Mouse (Mus musculus): ENCODE measurements at regions not wholly inside any gene's neighbourhood (a gene's known extent, or its start where the extent isn't known, plus 50 kb on each side); places are given as distances from the start of the nearest gene placed in this dataset.

DNA sequence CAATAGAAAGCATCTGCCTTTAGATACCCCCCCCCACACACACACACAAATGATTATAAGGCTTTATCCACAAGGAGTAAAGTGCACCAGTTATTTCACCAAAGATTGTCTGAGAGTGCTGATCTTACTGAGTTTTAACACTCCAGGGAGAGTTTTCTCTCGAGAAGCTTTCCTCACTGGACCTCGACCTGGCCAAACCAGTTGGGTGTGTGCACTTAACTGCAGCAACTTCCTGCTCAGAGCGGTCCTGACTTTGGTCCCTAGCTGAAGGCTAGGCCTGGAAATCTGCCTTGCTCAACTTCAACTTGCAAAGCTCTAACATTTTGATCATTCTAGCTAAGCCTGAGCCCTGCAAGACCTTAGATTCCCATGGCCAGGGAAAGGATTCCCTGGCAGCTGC, 549.3 kb downstream of the Ankrd7 start:
- Histone ChIP-seq H3K27ac (ENCODE audit: insufficient read depth, low read depth, low read length, poor library complexity, severe bottlenecking) (no peak overlapping the region), H3K36me3 (ENCODE audit: control insufficient read depth, insufficient read depth, low read length, poor library complexity, severe bottlenecking) (no peaks in the 10 kb centered on the region), H3K4me3 (ENCODE audit: insufficient read depth in 1 of 2, low read depth in 1 of 2, low read length in 2 of 2, poor library complexity in 1 of 2, severe bottlenecking in 1 of 2) (no peak overlapping the region), H3K9ac (ENCODE audit: insufficient read depth, low read depth, low read length, poor library complexity, severe bottlenecking) (no peak overlapping the region), H3K9me3 (ENCODE audit: control insufficient read depth, insufficient read depth, low read depth, low read length) (no peaks in the 10 kb centered on the region), H3K4me1 (ENCODE audit: control insufficient read depth in 2 of 2, insufficient read depth in 2 of 2, low read length in 2 of 2, poor library complexity in 1 of 2) (no peaks in the 10 kb centered on the region)
- no peak for DNase-seq (ENCODE audit: low read depth, low spot score)
- in situ Hi-C loops (cut with MboI; ENCODE audit: low sequenced_read_pairs in 2 of 2, unreplicated experiment in 2 of 2), result no loop called here
- no peak for TF ChIP-seq HCFC1 (IDR thresholded peaks at IDR 0.05; ENCODE audit: borderline replicate concordance, insufficient read depth, low read length)
- no peak for TF ChIP-seq ZNF384 (IDR thresholded peaks at IDR 0.05; ENCODE audit: low read depth, low read length)
- TF ChIP-seq CHD2 (IDR thresholded peaks at IDR 0.05; ENCODE audit: low read depth, low read length), result no peak
- no peak for TF ChIP-seq ZC3H11A (IDR thresholded peaks at IDR 0.05; ENCODE audit: borderline replicate concordance, low read depth, low read length)

DNA sequence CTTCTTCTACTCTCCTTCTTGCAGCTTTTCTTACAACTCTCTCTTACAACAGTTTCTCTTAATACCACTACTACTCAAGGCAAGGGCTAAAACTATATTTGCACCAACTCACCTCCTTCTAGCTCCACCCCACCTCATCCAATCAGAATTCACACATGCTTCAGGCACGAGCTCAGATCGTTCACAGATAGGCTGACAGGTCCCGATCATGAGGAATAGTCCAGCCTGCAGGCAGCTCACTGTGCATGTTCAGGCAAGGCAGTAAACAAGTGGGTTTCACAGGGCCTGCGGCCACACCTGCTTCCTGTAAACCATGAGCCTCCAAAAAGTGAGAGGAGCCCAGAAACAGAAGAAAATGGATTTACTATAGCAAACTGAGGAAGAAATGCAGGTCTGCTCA, 590.9 kb downstream of the Ankrd7 start:
- TF ChIP-seq MAFK (IDR thresholded peaks at IDR 0.05; ENCODE audit: insufficient read depth, low read depth, low read length) (no peak), ZNF384 (IDR thresholded peaks at IDR 0.05; ENCODE audit: low read depth, low read length) (no peak), CHD2 (IDR thresholded peaks at IDR 0.05; ENCODE audit: low read depth, low read length) (no peak), HCFC1 (IDR thresholded peaks at IDR 0.05; ENCODE audit: borderline replicate concordance, insufficient read depth, low read length) (no peak), ZC3H11A (IDR thresholded peaks at IDR 0.05; ENCODE audit: borderline replicate concordance, low read depth, low read length) (no peak)
- DNase-seq (ENCODE audit: low read depth, low spot score), result peak; percentile 6
- in situ Hi-C loops (cut with MboI; ENCODE audit: low sequenced_read_pairs in 2 of 2, unreplicated experiment in 2 of 2), result no loop called here

More for the DNA sequence above, 590.9 kb downstream of the Ankrd7 start:
- Histone ChIP-seq H3K9ac (ENCODE audit: insufficient read depth, low read depth, low read length, poor library complexity, severe bottlenecking) (no peak overlapping the region), H3K4me1 (ENCODE audit: control insufficient read depth in 2 of 2, insufficient read depth in 2 of 2, low read length in 2 of 2, poor library complexity in 1 of 2) (0 out of 4 replicates have a peak, but pooled peaks cover 0 to 2% of the 10 kb centered on the region in 2 experiments), H3K27ac (ENCODE audit: insufficient read depth, low read depth, low read length, poor library complexity, severe bottlenecking) (no peak overlapping the region), H3K9me3 (ENCODE audit: control insufficient read depth, insufficient read depth, low read depth, low read length) (no peaks in the 10 kb centered on the region), H3K36me3 (ENCODE audit: control insufficient read depth, insufficient read depth, low read length, poor library complexity, severe bottlenecking) (no peaks in the 10 kb centered on the region), H3K4me3 (ENCODE audit: insufficient read depth in 1 of 2, low read depth in 1 of 2, low read length in 2 of 2, poor library complexity in 1 of 2, severe bottlenecking in 1 of 2) (no peak overlapping the region)

Measured in ES-E14 (cell line).